Mouse (Mus musculus): ENCODE measurements around the gene Agpat1.

DNA sequence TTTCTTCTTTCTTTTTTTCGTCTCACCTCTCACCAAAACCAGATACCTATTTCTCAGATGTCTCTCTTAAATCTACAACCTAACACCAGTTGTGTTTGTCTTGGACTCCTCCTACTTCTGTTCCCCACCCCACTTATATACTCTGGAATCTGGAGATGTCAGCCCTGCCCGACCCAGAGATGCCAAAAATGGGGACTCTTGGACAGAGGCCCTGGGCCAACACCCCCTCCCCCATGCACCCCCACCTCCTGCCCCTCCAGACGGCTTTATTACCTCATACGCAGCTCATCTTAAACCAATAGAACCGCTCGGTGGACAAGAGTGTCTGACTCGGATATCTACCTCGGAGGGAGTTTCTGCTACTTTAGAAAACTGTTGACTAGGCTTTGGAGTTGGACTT is 8.0 kb upstream of the Agpat1 start:
- TF ChIP-seq CTCF (conservative IDR thresholded peaks at IDR 0.05; ENCODE audit: low read length) (no peak), NANOG (IDR thresholded peaks at IDR 0.05; ENCODE audit: borderline replicate concordance, low read length) (no peak), POU5F1 (IDR thresholded peaks at IDR 0.05; ENCODE audit: borderline replicate concordance, low read length) (no peak)

Measured in E14TG2a.4 (cell line).